Mouse (Mus musculus) cortical plate, adult 2 months (tissue): ENCODE data around the gene Hnrnpa3.

ENCODE experiments used
- CTCF ChIP-seq: fragments of 200-500 bp; IDR thresholded peaks from 2 replicates; pipeline ENCODE4 v1.5.1; 2011; ENCODE audit warnings: mild to moderate bottlenecking, control low read depth, low read length; ENCODE audit not compliant: insufficient read depth; ENCODE audit errors: extremely low read depth
- POLR2A ChIP-seq: fragments of 200-500 bp; IDR thresholded peaks from 2 replicates; pipeline ENCODE4 v1.6.1; 2011; ENCODE audit warnings: mild to moderate bottlenecking, low read length, control low read depth; ENCODE audit not compliant: insufficient read depth; ENCODE audit errors: extremely low read depth

DNA sequence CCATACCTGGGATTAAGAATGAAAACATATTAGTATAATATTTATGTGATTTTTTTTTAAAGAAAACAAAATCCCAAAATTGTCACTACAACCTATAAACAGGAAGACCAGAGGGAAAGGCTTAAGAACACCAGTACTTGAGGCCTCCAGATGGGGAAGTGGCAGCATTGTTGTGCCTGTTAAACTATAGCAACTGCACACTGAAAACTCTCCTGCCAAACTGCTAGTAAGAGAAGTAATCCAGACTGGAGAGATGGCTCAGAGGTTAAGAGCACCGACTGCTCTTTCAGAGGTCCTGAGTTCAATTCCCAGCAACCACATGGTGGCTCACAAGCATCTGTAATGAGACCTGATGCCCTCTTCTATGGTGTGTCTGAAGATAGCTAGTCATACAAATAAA lies 8.6 kb upstream of the Hnrnpa3 start:
- TF ChIP-seq CTCF = no peak
- no peak for TF ChIP-seq POLR2A
